Mouse (Mus musculus): ENCODE measurements at regions not wholly inside any gene's neighbourhood (a gene's known extent, or its start where the extent isn't known, plus 50 kb on each side); places are given as distances from the start of the nearest gene placed in this dataset.

GRCm38 (mm10) chr15:48898546-48898945 lies 4986.2 kb upstream of the Gm7489 start:
- TF ChIP-seq CTCF (IDR thresholded peaks at IDR 0.05), result no peak
- TF ChIP-seq EP300 (IDR thresholded peaks at IDR 0.05), result no peak
